Mouse (Mus musculus) layer of hippocampus, adult 2 months (tissue): ENCODE results near the gene Pcx. TPM values are rescaled to one million over a fixed set of nuclear protein-coding genes. Genes with fewer than 3 reads are reported as not detected.

ENCODE experiments used
- DNase-seq, 2 experiments: peaks; one replicate each; pipeline ENCODE4 v3.0.0; 2022; ENCODE audit warnings: low spot score in 2 of 2
- H3K27ac ChIP-seq: fragments of 200-600 bp; 2 replicates; pipeline ENCODE4 v1.8.1; 2022
- H3K4me3 ChIP-seq: fragments of 200-600 bp; 2 replicates; pipeline ENCODE4 v1.8.1; 2022; ENCODE audit warnings: mild to moderate bottlenecking
- CTCF ChIP-seq: fragments of 200-600 bp; conservative IDR thresholded peaks from 2 replicates; pipeline ENCODE4 v1.8.1; 2022; ENCODE audit warnings: antibody characterized with exemption, mild to moderate bottlenecking, moderate library complexity
- total RNA-seq, 2 experiments: library from RNA; stranded (reverse); gene quantifications; 2 replicates each; pipeline ENCODE4 v1.2.3; 2021

Pcx gene
- total RNA-seq, 2 experiments from 2014 or later, result 64.1 to 76.0 TPM

DNA sequence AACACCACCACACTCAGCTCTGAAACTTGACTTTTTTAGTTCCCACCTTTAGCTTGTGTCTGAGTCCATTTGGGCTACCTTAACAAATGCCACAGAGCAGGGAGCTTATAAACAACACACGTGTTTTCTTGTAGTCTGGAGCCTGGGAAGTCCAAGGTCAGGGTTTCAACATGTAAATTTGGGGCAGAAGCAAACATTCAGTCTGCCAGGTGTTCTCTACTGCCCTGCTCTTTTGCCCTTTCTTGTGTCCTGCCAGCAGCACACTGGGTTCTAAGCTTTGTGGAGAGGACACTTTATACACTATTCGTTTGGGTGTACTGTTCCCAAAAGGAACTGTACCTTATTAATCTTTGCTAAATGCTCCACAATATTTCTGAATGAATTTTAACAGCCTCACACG is 78.2 kb downstream of the Pcx start:
- Histone ChIP-seq H3K27ac (no peak overlapping the region), H3K4me3 (no peak overlapping the region)
- DNase-seq, result no peak
- no peak for TF ChIP-seq CTCF

GRCm38 (mm10) chr19:4589081-4589480 is 78.8 kb downstream of the Pcx start:
- Histone ChIP-seq H3K4me3 (no peak overlapping the region), H3K27ac (no peak overlapping the region)
- DNase-seq, result no peak
- peak; percentile 50 for TF ChIP-seq CTCF

DNA sequence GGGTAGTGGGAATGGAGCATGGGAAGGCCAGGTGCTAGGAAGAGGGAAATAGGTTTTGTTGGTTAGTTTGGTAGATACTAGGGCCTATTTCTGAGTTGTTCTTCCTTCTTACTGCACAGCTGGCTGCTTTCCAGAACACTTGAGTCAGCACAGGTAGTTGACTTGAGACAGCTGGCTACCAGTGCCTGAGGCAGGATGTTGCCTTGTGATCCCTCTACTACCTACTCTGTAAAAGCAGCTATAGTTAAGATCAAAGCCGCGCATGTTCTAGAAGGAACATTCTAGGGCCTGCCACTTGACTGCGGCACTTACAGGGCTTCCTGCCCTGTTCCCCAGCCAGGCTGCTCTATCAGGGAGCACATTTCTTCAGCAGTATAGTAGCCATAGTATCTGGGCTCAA is 79.8 kb downstream of the Pcx start:
- Histone ChIP-seq H3K4me3 (no peak overlapping the region), H3K27ac (no peak overlapping the region)
- TF ChIP-seq CTCF, result no peak

GRCm38 (mm10) chr19:4593792-4594522 is 83.7 kb downstream of the Pcx start:
- no peak overlapping the region for H3K4me3 ChIP-seq
- TF ChIP-seq CTCF, result no peak
- H3K27ac ChIP-seq, result no peak overlapping the region
- DNase-seq, result no peak

More for the DNA sequence above, 79.8 kb downstream of the Pcx start:
- DNase-seq, result no peak

GRCm38 (mm10) chr19:4596071-4596470 is 85.8 kb downstream of the Pcx start:
- H3K27ac ChIP-seq, result no peak overlapping the region
- no peak for DNase-seq
- TF ChIP-seq CTCF, result no peak
- no peak overlapping the region for H3K4me3 ChIP-seq

GRCm38 (mm10) chr19:4602459-4602858 is 92.2 kb downstream of the Pcx start:
- Histone ChIP-seq H3K4me3 (no peak overlapping the region), H3K27ac (no peak overlapping the region)
- no peak for TF ChIP-seq CTCF
- no peak for DNase-seq

DNA sequence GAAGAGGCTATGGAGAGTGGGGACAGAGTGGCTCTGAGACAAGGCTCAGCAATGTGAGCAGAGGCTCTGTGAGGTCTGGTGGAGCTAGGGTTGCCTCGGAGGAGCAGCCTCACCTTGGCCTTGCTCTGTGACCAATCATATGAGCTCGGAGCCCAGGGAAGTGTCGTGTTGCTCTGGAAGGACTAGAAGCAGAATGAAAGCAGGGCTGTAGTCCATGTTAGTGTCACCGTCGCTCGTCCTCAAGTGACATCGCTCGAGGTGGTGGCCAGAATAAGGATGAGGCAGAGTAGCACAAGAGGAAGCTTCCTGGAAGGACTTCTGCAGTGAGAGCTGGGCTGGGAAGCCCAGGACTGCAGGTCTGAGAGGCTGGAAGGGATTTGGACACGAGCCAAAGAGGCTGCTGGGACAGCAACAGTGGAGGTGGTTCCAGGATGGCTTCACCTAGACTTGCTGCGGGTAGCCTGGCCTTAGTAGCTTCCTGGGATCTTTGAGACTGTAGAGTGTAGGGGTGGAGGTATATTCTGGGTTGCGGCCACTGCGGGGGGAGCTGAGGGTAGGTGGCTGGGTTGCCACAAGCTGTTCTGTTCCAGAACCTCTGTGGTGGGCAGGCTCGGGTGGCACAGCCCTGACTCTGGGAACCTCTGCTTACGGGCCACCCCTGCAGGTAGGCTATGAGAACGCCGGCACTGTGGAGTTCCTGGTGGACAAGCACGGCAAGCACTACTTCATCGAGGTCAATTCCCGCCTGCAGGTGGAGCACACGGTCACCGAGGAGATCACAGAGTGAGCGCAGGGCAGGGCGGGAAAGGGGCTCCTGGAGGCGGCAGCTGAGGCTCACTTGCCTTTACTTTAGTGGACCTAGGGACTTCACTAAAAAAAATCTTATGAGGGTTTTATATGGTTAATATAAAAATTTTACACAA is 93.8 kb downstream of the Pcx start:
- Histone ChIP-seq H3K4me3 (no peak overlapping the region), H3K27ac (no peak overlapping the region)
- peak; percentile 44 for TF ChIP-seq CTCF
- DNase-seq, result no peak

DNA sequence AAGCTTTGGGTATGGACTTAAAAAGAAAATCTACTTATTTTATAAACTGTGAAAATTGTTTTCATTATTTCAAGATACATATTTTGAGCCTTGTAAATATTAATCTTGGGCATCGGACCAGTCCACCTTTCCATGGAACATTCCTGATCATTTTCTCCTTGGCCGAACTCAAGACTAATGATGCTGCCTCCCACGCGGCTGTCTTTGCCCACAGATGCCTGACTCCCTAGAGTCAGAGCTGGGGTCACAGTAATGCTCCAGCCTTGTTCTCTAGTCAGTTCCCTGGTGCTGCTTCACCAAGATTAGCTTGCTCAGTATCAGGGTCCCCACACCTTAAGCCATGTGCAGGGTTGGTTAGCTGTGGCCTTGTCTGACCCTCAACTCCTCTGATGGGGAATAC is 95.4 kb downstream of the Pcx start:
- TF ChIP-seq CTCF, result no peak
- no peak overlapping the region for H3K4me3 ChIP-seq
- no peak for DNase-seq
- no peak overlapping the region for H3K27ac ChIP-seq

GRCm38 (mm10) chr19:4607406-4607805 is 97.1 kb downstream of the Pcx start:
- no peak for DNase-seq
- H3K4me3 ChIP-seq, result no peak overlapping the region
- no peak for TF ChIP-seq CTCF
- no peak overlapping the region for H3K27ac ChIP-seq

DNA sequence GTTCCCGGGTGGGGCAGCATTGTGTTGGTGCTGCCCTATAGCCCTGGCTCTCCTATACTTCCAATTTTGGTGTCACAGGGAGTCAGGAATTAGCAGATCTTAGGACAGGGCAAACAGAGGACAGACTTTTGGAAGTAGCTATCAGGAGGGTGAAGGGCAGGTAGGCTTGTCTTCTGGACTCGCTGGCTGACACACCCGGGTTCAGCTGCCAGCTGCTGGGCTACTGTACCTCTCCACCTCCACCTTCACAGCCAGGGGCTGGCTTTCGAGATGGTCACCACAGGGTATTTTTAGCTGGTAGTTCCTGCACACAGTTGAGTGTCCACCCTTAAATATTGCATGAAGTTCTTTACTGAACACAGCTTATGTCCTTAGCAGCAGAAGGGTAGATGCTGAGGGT is 98.2 kb downstream of the Pcx start:
- no peak for DNase-seq
- no peak overlapping the region for H3K27ac ChIP-seq
- TF ChIP-seq CTCF, result no peak
- no peak overlapping the region for H3K4me3 ChIP-seq

DNA sequence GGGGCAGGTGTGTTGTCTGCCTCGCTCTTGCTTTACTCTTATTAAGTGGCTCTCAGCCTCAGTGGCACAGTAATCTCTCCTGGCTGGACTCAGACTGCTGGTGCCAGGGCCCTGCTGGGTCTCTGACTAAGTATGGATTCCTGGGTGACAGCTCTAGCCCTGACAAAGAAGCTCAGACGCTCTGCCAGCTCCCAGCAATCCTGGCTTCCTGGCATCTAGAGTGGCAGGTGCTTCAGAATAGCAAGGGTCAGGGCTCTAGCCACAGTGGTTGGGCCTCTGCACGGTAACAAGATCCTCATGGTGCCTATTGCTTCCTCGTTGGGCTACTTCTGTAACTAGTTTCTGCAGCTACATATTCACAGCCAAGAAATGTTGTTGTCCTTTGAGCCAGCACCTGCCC is 99.8 kb downstream of the Pcx start:
- H3K27ac ChIP-seq, result no peak overlapping the region
- no peak overlapping the region for H3K4me3 ChIP-seq
- no peak for DNase-seq
- TF ChIP-seq CTCF, result no peak

GRCm38 (mm10) chr19:4612181-4612961 is 102.1 kb downstream of the Pcx start:
- Histone ChIP-seq H3K4me3 (no peak overlapping the region; the same call in 1 of the 2 replicates), H3K27ac (no peak overlapping the region)
- TF ChIP-seq CTCF, result no peak
- DNase-seq, result no peak
